Mouse (Mus musculus): ENCODE measurements at regions not wholly inside any gene's neighbourhood (a gene's known extent, or its start where the extent isn't known, plus 50 kb on each side); places are given as distances from the start of the nearest gene placed in this dataset.
A peak's percentile ranks its signal among the peaks of the same experiment; 100 is the strongest.

DNA sequence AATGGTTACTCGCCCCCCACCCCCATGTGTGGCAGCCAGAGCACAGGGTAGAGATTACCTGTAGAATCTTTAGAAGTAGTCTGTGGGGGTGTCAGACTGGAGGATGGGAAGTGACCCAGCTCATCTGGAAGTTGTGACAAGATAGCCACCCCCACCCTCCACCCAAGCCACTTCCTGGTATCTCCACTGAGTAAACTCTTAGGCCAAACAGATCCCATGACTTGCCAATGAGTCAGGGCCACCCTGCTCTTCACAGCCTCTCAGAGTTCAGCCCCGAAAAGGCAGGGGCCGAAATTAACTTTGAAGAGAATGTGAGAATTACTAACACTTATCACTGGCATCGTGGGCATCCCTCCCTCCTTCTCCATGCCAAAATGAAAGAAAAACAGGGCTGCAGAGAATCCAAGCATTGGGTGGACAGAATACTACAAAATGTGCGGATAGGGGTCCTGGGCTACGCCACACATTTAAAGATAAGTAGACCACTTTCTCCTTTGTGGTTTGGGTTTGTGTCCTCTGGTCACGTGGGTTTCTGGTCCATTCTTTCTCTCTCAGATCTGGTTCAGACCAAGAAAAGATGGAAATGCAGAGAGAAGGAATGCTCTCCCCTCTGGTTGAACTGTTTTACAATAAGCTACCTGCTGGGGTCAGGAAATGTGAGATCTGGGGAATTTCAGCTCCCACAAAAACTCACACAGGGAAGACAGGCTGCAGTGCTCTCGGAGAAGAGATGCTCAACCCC lies 250.6 kb downstream of the Sox9 start:
- DNase-seq: no peak

DNA sequence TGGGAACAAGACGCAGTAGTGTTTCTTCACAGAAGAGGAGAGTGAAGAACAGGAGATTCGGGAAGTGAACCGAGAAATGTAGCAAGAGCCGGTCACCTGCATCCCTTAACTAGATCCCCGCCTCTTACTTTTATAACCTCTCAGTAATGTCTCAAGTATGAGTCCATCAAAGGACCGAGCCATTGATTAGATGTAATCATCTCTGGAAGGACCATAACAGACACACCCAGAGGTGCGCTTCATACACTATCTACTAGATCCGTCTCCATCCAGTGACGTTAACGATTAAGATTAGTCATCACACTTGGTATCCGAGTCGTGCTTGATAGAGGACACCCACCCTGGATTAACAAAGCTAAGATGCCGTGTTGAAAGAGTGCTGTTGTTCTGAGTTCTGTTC lies 252.9 kb downstream of the Sox9 start:
- DNase-seq: no peak

DNA sequence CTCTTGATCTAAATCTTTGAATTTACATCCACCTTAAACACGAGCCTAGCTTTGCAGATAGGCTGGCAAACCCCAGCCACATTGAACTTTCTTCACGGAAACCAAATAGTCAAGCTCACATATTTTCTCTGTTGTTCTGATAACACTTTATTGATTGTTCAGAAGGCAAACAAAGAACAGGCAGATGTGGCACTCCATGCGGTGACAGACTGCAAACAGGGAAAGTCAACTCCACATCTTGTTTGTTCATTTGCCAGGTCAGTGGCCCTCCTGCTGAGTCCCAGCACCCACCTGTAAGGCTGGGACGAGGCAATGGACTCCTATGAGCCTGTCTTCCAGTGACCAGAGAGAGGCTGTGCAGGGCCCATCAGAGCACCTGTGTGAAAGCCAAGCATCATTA lies 255.7 kb downstream of the Sox9 start:
- no peak for DNase-seq

DNA sequence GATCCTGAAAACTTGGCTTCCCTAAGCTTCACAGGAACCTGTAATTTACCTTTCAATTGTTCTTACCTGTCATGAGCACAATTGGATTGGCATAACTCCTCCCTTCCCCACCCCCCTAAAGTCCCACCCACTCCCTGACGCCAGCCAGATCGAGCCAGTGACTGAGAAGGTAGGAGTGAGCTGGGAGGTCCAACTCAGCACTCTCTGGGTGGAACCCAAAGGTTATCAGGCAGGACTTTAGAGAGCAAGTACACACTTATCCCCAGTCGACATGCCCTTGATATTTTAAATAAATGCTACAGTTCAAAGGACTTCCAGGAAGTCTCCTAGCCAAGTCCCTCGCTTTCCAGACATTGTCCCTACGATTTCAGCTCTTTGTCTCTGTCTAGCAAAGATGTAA lies 260.7 kb downstream of the Sox9 start:
- DNase-seq: no peak

DNA sequence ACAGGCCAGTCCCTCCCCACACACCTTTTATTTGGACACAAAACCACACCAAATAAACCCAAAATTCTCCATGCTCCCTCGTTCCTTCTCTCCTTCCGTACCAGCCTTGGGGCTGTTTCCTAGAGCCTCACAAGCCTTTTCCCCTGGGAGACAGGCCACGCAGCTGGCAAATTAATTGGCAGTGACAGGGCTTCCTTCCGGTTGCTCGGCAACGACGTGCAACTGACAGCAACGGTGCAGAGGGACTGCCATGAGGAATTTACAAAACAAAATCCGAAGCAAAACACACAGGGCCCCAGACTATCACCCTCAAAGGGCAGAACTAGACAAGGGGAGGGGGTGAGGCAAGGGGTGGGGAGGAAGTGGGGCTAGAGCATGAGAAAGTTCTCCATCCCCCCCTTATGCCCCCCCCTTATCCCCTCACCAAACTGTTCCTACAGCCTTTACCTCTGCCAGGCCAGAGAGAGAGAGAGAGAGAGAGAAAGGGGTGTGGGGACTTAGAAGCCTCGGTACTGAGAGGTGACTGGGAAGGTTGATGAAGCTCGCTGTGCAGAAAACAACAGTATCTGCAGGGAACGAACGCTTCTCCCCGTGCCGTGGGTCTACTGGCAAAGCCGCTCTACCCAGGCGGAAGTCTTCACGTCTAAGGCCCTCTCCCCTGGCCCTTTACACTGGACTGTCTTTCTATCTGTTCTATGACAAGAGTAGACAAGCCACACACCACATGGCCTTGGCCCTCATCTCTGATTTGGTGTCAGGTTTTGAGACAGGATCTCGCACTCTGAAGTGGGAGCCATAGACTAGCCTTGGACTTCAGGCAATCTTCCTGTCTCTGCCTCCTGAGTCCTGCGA lies 264.4 kb downstream of the Sox9 start:
- peak; percentile 35 for DNase-seq

DNA sequence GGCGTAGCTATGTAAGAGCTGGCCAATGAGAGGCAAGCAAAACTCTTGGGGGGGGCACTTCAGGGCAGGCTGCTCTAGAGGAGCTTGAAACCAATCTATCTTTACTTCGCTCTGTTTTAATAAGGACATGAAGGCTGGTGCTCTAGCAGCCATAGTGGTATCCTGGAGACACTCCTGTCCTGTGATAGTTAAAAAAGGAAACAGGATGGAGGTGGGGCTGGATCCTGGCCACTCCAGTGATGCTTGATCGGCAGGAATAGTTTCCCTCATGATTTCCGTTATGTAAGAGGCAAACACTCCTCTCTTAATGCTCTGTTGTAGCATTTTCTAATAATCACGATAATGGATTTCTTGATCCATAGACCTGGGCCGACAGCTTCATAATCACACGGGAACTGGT lies 266.1 kb downstream of the Sox9 start:
- no peak for DNase-seq

DNA sequence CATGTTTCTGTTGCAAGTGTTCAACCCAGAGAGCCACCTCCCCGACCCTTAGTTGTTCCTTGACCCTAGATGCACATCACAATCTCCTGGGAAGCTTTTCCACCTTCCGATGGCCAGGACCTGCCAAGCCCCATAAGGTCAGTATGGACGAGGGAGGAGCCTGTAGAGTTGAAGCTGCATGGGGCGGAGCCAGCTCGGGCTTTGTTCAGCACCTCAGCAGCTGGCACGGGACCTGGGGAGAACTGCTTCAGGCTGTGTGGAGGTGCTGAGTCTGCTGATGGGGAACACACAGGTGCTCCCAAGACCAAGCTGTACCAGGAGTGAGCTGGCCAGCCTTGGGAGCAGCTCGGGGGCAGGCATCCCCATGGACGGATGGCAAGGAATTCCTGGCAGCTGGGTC lies 267.6 kb downstream of the Sox9 start:
- DNase-seq: no peak

DNA sequence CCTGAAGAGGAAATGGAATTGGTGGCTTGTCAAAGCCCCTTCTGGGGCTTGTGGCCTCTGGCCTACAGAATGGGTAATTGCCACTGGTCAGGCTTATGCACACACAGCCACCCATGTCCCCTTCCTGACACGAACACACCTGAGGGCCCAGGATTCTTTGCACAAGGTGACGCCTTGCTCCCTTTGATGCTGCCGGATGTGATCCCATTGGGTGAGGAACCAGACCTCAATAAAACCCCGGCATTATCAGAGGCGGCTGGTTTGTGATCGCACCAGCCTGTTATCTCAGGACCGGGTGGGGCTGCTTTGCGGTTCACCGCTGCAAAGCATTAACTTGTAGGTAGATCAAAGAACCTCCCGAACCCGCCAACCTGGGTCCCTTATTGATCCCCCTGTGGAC lies 270.5 kb downstream of the Sox9 start:
- no peak for DNase-seq

DNA sequence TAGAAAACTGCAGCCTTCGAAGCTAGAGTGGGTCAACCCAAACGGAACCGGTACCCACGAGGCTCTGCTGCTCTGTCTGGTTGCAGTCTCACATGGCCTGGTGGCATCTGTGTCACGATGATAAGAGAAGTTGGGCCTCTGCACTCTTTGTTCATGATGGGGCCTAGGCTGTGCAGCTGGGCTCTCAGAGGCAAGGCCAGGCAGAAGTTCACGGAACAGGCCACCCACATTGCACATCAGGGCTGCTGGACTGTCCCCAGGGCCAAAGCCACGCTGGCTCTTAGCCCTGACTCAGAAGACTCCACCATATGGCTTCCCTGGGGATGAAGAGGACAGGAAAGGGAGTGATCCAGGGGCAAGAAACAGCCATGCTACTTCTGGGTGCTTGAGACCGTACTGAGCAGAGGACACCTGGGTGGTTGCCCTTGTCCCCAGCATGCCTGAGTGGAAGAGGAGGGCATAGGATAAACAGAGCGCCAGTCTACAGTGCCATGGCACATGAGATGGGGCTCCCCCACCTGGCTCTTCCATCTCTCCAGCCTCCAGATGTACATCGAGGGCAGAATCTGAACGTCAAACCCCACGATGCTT lies 274.1 kb downstream of the Sox9 start:
- DNase-seq: no peak

DNA sequence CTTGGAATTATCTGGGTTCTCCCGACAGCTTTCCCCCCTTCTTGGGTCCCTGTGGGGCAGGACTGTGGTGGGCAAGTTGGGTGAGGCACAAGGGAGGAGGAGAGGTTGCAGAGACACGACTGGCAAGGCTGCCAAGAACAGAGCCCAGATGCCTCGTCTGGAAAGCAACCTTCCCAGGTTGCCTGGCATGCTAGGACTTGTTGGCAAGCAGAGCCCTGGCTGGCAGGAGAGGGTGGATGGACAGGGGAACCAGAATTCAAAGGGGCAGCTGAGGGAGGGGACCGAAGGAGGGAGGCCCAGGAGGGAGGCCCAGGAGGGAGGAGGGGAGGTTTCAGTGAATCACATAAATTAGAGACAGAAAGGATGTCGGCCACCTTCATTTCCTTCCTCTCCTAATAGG lies 274.8 kb downstream of the Sox9 start:
- no peak for DNase-seq

DNA sequence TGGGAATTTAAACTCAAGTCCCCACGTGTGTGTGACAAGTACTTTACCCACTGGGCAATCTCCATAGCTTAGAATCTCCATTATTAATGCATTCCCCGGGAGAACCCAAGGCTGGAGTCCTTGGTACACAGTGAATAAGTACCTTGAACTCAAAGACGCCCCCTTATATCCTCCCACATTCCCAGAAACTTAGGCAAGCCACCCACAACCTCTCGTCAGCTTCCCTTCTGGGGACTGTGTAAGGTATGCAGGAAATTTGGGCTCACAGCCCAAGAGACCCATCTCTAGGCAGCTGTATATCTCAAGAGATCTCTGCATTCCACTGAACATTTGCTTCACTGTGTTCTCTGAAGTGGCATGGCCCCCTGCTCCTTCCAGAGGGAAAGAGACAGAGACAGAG lies 288.3 kb downstream of the Sox9 start:
- DNase-seq: no peak

DNA sequence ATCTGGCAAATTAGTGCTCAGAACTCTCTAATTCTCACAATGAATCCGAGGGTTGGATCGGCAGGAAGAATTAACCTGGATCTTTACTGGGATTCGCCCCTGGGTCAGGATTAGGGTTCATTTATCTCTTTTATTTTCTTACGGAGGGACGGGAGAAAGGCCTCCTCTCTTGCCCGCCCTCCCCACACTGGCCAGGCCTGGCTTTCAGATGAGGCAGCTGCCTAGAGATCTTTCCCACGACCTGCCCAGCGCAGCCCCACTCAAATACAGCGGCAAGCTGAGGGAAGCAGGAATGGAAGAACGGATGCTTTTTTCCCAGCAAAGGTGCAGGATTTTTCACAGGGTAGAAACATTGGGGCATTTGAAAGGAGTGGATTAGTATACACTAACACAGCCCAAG lies 289.9 kb downstream of the Sox9 start:
- no peak for DNase-seq

DNA sequence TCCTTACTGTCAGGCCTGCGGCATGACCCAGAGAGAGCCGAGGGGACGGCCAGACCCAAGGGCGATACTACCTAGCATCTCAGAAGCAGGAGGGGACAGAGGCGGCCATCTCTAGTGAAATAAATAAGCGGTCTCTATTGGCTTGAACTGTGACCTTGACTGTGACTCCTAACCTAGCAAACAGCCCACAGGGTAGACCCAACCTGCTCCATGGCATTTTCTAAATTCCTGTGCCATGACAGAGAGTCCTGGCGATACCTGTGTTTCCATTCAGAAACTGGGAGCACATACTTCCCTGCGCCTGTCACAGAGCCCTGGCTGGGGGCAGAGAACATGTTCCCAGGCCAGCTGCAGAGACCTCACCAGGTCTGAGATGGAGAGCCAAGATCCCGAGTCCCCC lies 292.3 kb downstream of the Sox9 start:
- DNase-seq: no peak

DNA sequence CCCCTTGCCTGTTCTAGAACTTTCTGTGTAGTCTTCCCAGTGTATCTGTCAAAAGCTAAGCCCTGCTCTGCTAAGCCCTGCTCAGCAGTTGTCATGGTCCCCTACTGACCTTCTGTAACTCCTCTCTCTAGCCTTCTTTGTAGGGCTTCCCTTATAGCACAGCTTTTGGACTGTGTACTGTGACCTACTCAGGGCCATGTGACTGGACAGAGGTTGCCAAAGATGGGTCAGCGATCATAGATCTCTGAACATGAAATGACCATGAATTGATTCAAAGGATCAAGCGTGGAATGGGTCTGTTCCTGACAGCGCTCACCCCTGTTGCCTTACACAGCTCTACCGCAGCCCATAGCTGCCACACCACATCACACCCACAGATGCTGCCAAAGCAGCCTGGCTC lies 294.3 kb downstream of the Sox9 start:
- no peak for DNase-seq

DNA sequence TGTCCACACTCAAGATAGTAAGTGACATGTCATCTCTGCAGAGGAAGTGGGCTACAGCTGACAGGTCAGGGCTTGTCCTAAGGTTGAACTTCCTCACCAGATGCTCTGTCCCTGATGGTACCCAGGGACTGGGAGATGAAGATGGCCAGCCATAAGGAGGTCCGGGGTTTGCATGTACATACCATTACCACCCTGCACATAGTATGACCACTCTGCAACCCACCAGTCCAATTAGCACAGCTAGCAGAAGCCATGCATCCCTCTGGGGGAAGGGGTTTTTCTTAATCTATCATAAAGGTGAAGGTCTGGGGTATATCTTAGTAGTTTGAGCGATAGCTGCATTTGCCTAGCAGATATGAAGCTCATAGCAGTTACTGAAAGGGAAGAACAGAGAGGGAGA lies 298.3 kb downstream of the Sox9 start:
- DNase-seq: no peak

DNA sequence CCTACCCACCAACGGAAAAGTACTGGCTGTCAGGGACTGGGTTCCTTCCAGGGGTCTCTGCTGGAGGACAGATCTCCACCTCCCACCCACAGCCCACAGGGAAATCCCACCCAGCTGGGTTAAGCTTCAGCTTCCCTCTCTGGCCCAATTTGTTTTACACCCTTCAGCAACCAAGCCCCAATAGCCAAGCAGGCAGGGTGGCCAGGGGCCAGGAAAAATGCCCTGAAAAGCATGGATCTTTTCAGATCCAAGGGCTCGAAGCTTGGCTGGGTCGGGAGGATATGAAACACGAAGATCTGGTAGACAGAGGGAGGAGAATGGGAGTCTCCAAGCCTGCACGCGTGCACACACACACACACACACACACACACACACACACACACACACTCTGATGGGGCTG lies 302.4 kb downstream of the Sox9 start:
- no peak for DNase-seq

DNA sequence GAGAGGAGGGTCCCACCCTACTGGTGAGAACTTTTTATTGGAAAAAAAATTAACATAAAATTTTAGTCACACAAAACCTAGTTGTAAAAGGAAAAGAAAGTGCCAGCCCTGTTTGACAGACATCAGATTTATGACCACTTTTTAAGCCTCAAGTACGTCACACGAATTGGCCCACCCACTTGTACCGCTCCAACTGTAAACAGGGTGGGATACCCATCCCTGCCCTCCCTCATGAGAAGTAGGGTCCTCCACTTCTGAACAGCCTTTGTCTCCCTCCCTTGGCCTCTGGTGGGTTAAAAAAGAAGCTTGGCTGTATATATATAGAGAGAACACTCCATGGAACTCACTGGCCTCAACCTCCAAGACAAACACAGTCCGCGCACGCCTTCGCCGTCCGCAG lies 303.5 kb downstream of the Sox9 start:
- DNase-seq: no peak

DNA sequence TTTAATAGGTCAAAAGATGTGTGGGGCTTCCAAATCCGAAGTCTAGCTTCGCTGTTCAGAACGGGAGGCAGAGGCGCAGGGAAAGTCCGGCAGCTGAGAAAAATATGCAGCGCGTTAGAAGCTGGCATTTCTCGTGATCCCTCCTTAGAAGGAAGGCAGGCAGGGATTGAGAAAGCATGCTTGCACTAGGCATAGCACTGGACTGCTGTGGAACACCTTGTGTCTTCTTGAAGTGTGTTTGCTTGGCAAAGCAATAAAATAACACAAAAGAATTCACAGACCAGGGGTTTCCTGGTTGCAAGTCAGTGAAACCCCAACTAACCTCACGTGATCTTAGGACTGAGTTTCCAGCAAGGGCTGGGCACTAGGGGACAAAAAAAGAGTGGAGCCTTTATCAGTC lies 305.1 kb downstream of the Sox9 start:
- no peak for DNase-seq

DNA sequence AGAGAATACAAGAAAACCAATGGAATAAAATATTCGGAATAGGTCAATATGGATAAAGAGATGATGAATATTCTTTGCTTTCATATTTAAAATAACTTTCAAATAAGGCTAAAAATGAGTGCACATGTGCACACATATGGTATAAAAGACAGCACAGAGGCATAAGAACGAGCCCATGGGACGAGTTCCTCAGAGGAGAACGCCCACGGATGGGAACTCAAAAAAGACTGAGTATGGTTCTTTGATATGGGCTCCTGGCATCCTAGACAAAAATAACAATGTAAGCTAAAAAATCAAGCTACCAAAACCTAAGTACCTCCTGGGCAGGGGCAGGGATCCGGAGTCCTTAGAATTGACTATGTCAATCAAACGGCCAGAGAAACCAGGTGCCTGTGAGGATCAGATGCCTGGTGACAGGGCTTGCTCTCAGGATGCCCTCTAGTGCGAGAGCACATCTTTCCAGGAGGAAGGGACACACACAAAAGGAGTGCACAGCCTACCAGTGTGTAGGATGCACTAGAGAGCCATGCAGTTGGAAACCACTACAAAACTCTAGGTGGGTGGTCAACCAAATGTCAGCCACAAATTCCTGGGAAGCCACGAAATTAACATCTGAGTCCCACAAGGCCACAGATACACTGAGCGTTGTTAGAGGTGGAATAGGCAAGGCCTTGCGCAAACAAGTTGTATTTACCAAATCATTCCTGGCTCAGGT lies 307.8 kb downstream of the Sox9 start:
- no peak for DNase-seq

DNA sequence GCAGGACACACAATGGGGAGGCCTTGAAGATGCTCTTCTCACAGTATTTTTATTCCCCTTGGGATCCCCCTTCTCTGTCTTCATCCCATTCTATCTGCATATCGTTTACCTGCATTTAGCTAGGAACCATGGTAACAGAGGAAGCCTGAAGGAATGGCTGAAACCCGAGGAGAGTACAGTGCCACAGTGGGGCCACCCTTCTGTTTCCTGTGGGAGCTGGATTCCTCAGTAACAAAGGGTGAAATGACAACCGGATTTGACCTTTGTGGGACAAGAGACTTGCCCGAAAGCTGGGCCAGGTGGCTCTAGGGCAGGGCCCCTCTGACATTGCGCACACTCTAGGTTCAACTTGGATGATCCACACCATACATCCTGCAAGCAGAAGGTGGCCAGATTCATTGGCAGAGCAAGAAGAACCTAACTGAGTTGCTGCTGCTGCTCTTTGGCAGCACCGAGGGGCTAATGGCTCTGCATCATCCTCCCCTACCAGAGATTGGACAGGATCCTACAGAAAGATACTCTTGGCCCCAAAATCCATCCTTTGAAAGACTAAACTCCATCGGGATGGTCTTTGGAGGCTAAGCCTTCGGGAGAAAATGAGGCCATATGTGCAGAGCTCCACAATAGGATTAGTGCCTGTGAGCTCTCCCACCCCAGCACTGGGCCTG lies 310.0 kb downstream of the Sox9 start:
- no peak for DNase-seq

DNA sequence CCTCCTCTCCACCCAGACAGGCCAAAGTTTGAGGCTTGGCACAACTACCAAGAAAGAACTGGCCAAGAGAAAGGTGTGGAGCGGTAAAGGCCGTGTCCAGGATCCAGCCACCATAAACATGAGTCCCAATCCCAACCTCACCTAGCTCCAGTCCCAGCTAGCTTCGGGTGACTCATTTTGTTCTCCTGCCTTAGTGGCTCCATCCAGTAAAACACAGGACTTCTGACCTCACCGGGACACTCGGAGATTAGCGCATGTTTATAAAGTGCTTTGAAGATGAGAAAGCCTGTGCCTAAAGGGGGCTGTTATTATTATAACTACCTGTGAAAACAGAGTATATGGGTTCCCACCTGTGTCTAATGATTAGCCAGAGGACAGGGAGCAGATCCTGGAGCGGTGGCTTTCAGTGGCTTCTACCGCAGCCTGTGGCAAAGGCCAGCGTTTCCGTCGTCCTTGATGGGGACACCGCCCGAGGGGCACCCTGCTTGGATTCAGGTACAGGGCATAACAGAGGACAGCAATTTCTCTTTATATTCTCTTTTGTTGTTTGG lies 311.9 kb downstream of the Sox9 start:
- no peak for DNase-seq

DNA sequence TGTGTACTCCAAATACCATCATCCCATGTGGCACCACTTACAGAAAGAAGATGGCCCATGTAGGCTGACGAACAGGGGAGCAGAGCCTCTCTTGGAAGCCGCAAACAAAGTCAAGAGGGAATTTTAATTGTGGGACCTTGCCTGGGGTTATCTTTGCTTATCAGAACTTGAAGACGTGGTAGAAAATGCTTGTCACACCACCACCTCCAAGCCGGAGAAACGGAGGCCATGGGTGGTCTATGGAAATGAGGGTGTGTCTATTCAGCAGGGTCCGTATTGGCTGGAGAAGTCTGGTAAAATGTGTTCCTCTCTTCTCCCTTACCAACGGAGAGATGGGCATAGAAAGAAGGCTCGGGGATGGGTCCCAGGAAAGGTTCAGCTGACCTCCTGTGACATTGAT lies 313.6 kb downstream of the Sox9 start:
- no peak for DNase-seq

Measured in adrenal gland, adult 8-10 months (tissue).